Mouse (Mus musculus) stomach, embryonic 16.5 days (tissue): ENCODE measurements at regions not wholly inside any gene's neighbourhood (a gene's known extent, or its start where the extent isn't known, plus 50 kb on each side); places are given as distances from the start of the nearest gene placed in this dataset.

ENCODE experiments used
- ATAC-seq: fragments of 200-750 bp; cut with Nextera tagmentation; 2 replicates; pipeline ENCODE4 v1.8.0; 2017; ENCODE audit warnings: moderate number of reproducible peaks, moderate TSS enrichment; ENCODE audit not compliant: insufficient read depth, low FRiP score
- H3K27ac ChIP-seq: fragments of 300-500 bp; sonication (generic); 2 replicates; pipeline ENCODE4 v1.5.1; 2014; ENCODE audit warnings: low read length
- H3K27me3 ChIP-seq: fragments of 300-500 bp; sonication (generic); 2 replicates; pipeline ENCODE4 v1.6.1; 2014; ENCODE audit warnings: low read length, control low read depth, mixed read lengths; ENCODE audit not compliant: control insufficient read depth, insufficient read depth
- H3K36me3 ChIP-seq: fragments of 300-500 bp; sonication (generic); 2 replicates; pipeline ENCODE4 v1.6.1; 2014; ENCODE audit warnings: low read length; ENCODE audit not compliant: control insufficient read depth, insufficient read depth
- H3K4me1 ChIP-seq: fragments of 300-500 bp; sonication (generic); 2 replicates; pipeline ENCODE4 v1.6.1; 2014; ENCODE audit warnings: low read length, control low read depth, mixed read lengths; ENCODE audit not compliant: control insufficient read depth, insufficient read depth
- H3K4me2 ChIP-seq: fragments of 300-500 bp; sonication (generic); 2 replicates; pipeline ENCODE4 v1.6.1; 2014; ENCODE audit warnings: low read depth, low read length, mixed read lengths
- H3K4me3 ChIP-seq: fragments of 300-500 bp; sonication (generic); replicated peaks from 2 replicates; pipeline ENCODE4 v1.5.1; 2014; ENCODE audit warnings: mild to moderate bottlenecking, low read length
- H3K9ac ChIP-seq: fragments of 300-500 bp; sonication (generic); 2 replicates; pipeline ENCODE4 v1.6.1; 2014; ENCODE audit warnings: low read length
- H3K9me3 ChIP-seq: fragments of 300-500 bp; sonication (generic); replicated peaks from 2 replicates; pipeline ENCODE4 v1.6.1; 2016; ENCODE audit warnings: low read length, control low read depth; ENCODE audit not compliant: control insufficient read depth
- WGBS: fragments of 180-500 bp; shearing (Covaris S2); extraction: QIAGEN DNeasy Blood & Tissue Kit; methylation state at CpG from one replicate; pipeline ENCODE4 v1.1.7; 2014; 5-methylcytosine and 5-hydroxymethylcytosine counted together

- H3K9ac ChIP-seq: no peak overlapping the region
- H3K9me3 ChIP-seq: no peaks in the 10 kb centered on the region
- no peaks in the 10 kb centered on the region for H3K27me3 ChIP-seq
- H3K4me1 ChIP-seq: no peaks in the 10 kb centered on the region
- WGBS: 81% methylated on average over 4 of the region's 4 CpGs
- no peak for ATAC-seq
- no peak overlapping the region for H3K4me3 ChIP-seq
- H3K27ac ChIP-seq: no peak overlapping the region
- H3K4me2 ChIP-seq: no peak overlapping the region
- H3K36me3 ChIP-seq: no peaks in the 10 kb centered on the region
Observed at GRCm38 (mm10) chr7:95823539-95823938, 347.5 kb upstream of the Tenm4 start.

- WGBS: 88% methylated on average over 4 of the region's 4 CpGs
- Histone ChIP-seq H3K27ac (no peak overlapping the region), H3K9me3 (no peaks in the 10 kb centered on the region), H3K9ac (no peak overlapping the region), H3K4me3 (no peak overlapping the region), H3K4me2 (no peak overlapping the region), H3K36me3 (no peaks in the 10 kb centered on the region), H3K4me1 (no peaks in the 10 kb centered on the region), H3K27me3 (no peaks in the 10 kb centered on the region)
- ATAC-seq: no peak
Observed at GRCm38 (mm10) chr7:95829889-95830288, 341.2 kb upstream of the Tenm4 start.

GRCm38 (mm10) chr7:95834236-95834919, 336.7 kb upstream of the Tenm4 start:
- H3K4me3 ChIP-seq: no peak overlapping the region
- no peak overlapping the region for H3K4me2 ChIP-seq
- no peaks in the 10 kb centered on the region for H3K9me3 ChIP-seq
- H3K27ac ChIP-seq: no peak overlapping the region
- no peaks in the 10 kb centered on the region for H3K36me3 ChIP-seq
- 84% methylated on average over 10 of the region's 10 CpGs for WGBS
- ATAC-seq: no peak
- H3K27me3 ChIP-seq: no peaks in the 10 kb centered on the region
- no peaks in the 10 kb centered on the region for H3K4me1 ChIP-seq
- H3K9ac ChIP-seq: no peak overlapping the region

DNA sequence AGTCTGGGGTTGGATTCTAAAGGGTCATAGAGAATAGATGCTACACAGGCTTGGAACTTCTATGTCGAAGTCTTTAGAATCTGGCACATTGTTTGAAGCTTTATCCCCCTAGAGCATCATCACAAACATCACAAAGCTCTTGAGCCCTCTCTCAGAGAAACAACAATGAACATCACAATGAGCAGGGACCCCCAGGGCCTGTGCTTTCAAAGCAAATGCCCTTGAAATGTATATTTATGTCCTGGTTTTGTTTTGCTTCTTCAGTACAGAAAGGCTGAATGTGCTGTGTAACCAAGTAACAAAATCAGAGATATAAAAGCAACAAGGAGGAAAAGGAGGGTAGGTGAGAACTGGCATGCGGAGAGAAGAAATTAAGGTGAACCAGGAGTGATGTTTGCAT, 330.6 kb upstream of the Tenm4 start:
- 74% methylated on average over 2 of the region's 2 CpGs for WGBS
- no peak overlapping the region for H3K4me3 ChIP-seq
- H3K36me3 ChIP-seq: no peaks in the 10 kb centered on the region
- no peaks in the 10 kb centered on the region for H3K9me3 ChIP-seq
- H3K9ac ChIP-seq: no peak overlapping the region
- ATAC-seq: no peak
- no peaks in the 10 kb centered on the region for H3K27me3 ChIP-seq
- no peak overlapping the region for H3K4me2 ChIP-seq
- H3K4me1 ChIP-seq: no peaks in the 10 kb centered on the region
- no peak overlapping the region for H3K27ac ChIP-seq

DNA sequence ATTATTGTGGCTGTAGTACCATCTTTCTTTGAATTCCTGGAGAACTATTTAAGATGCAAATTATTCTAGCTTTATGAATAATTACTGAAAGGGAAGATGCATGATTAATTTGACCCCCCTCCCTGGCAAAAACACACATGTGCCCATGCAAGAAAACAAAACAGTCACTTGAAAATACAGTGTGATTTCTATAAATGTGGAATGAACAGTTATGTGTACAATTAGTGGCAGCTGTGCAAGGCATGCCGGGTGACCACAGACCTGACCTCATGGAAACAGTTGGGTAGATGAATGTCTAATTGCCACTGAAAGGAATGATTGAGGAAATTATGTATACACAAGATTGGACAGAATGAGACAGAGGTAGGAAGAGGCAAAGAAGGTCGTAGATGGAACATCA, 321.2 kb upstream of the Tenm4 start:
- no peaks in the 10 kb centered on the region for H3K4me1 ChIP-seq

GRCm38 (mm10) chr7:95852630-95853029, 318.4 kb upstream of the Tenm4 start:
- H3K36me3 ChIP-seq: no peaks in the 10 kb centered on the region
- 56% methylated on average over 6 of the region's 6 CpGs for WGBS
- H3K9me3 ChIP-seq: no peaks in the 10 kb centered on the region
- H3K27ac ChIP-seq: no peak overlapping the region
- H3K9ac ChIP-seq: no peak overlapping the region
- no peak overlapping the region for H3K4me3 ChIP-seq
- ATAC-seq: no peak
- H3K4me1 ChIP-seq: no peaks in the 10 kb centered on the region
- H3K4me2 ChIP-seq: no peak overlapping the region
- H3K27me3 ChIP-seq: no peaks in the 10 kb centered on the region

More for the DNA sequence above, 321.2 kb upstream of the Tenm4 start:
- Histone ChIP-seq H3K4me2 (no peak overlapping the region), H3K36me3 (no peaks in the 10 kb centered on the region), H3K9ac (no peak overlapping the region), H3K27me3 (no peaks in the 10 kb centered on the region), H3K4me3 (no peak overlapping the region), H3K27ac (no peak overlapping the region), H3K9me3 (no peaks in the 10 kb centered on the region)
- WGBS: 65% methylated on average over 2 of the region's 2 CpGs
- ATAC-seq: no peak

DNA sequence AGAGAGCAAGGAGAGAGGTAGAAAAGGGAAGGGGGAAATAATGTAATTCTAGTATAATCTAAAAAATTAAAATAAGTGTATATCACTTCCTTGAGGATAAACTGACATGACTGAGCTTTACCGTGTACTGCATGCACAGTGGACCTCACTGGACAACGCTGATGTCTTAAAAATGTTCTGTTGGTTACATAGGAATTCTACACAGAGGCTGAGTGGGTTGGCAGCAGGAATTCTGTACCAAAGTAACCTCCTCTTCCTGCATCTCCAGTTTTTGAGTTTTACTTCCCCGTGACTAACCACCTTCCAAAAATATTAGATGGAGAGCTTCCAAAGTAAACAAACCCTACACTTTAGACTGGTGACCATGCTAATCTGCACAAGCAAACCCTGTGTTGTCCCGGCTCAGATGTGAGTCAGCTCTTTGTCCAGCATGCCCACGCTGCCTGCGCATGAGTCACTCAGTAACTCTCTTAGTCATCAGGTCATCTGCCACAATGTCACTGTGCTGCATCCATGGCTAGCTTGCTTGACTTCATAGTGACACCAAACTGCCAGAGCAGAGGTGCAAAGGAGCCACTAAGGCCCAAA, 317.7 kb upstream of the Tenm4 start:
- ATAC-seq: peak; percentile 92
- no peak overlapping the region for H3K9ac ChIP-seq
- H3K4me2 ChIP-seq: no peak overlapping the region
- H3K27me3 ChIP-seq: no peaks in the 10 kb centered on the region
- H3K27ac ChIP-seq: no peak overlapping the region
- WGBS: 54% methylated on average over 6 of the region's 6 CpGs
- H3K4me3 ChIP-seq: no peak overlapping the region
- H3K4me1 ChIP-seq: no peaks in the 10 kb centered on the region
- H3K9me3 ChIP-seq: no peaks in the 10 kb centered on the region
- H3K36me3 ChIP-seq: no peaks in the 10 kb centered on the region

- no peak overlapping the region for H3K4me3 ChIP-seq
- ATAC-seq: no peak
- no peaks in the 10 kb centered on the region for H3K36me3 ChIP-seq
- no peaks in the 10 kb centered on the region for H3K9me3 ChIP-seq
- no peaks in the 10 kb centered on the region for H3K4me1 ChIP-seq
- no peak overlapping the region for H3K4me2 ChIP-seq
- H3K27ac ChIP-seq: no peak overlapping the region
- H3K27me3 ChIP-seq: no peaks in the 10 kb centered on the region
- H3K9ac ChIP-seq: no peak overlapping the region
Observed at GRCm38 (mm10) chr7:95858247-95858646, 312.8 kb upstream of the Tenm4 start.

GRCm38 (mm10) chr7:95864233-95864632, 306.8 kb upstream of the Tenm4 start:
- WGBS: 44% methylated on average over 3 of the region's 3 CpGs
- ATAC-seq: no peak
- H3K9me3 ChIP-seq: no peaks in the 10 kb centered on the region
- no peaks in the 10 kb centered on the region for H3K27me3 ChIP-seq
- H3K9ac ChIP-seq: no peak overlapping the region
- no peaks in the 10 kb centered on the region for H3K4me1 ChIP-seq
- H3K36me3 ChIP-seq: no peaks in the 10 kb centered on the region
- no peak overlapping the region for H3K27ac ChIP-seq
- no peak overlapping the region for H3K4me3 ChIP-seq
- H3K4me2 ChIP-seq: no peak overlapping the region
